Mouse (Mus musculus) hindbrain, embryonic 14.5 days (tissue): ENCODE results near the gene Syn3. TPM values are rescaled to one million over a fixed set of nuclear protein-coding genes. Genes with fewer than 3 reads are reported as not detected.

Source experiments
- ATAC-seq: fragments of 200-750 bp; cut with Nextera tagmentation; 2 replicates; pipeline ENCODE4 v1.8.0; 2017; ENCODE audit warnings: moderate number of reproducible peaks, mild to moderate bottlenecking, moderate TSS enrichment, moderate library complexity; ENCODE audit not compliant: low FRiP score
- DNase-seq: peaks from one replicate; pipeline ENCODE4 v3.0.0-alpha.2; 2015; ENCODE audit warnings: low spot score
- H3K27ac ChIP-seq: fragments of 300-500 bp; sonication (generic); 2 replicates; pipeline ENCODE4 v1.5.1; 2014; ENCODE audit warnings: mild to moderate bottlenecking, moderate library complexity
- H3K27me3 ChIP-seq: fragments of 300-500 bp; sonication (generic); 2 replicates; pipeline ENCODE4 v1.6.1; 2014; ENCODE audit warnings: mild to moderate bottlenecking, low read length, mixed read lengths; ENCODE audit not compliant: control insufficient read depth, insufficient read depth
- H3K36me3 ChIP-seq: fragments of 300-500 bp; sonication (generic); replicated peaks from 2 replicates; pipeline ENCODE4 v1.6.1; 2014; ENCODE audit not compliant: control insufficient read depth, insufficient read depth
- H3K4me1 ChIP-seq: fragments of 300-500 bp; sonication (generic); replicated peaks from 2 replicates; pipeline ENCODE4 v1.6.1; 2014; ENCODE audit warnings: antibody characterized with exemption, low read length, mixed read lengths; ENCODE audit not compliant: control insufficient read depth, insufficient read depth
- H3K4me2 ChIP-seq: fragments of 300-500 bp; sonication (generic); replicated peaks from 2 replicates; pipeline ENCODE4 v1.6.1; 2014; ENCODE audit warnings: mild to moderate bottlenecking, moderate library complexity
- H3K4me3 ChIP-seq: fragments of 300-500 bp; sonication (generic); replicated peaks from 2 replicates; pipeline ENCODE4 v1.5.1; 2014; ENCODE audit warnings: mild to moderate bottlenecking, low read length
- H3K9ac ChIP-seq: fragments of 300-500 bp; sonication (generic); 2 replicates; pipeline ENCODE4 v1.6.1; 2014
- H3K9me3 ChIP-seq: fragments of 300-500 bp; sonication (generic); 2 replicates; pipeline ENCODE4 v1.6.1; 2016; ENCODE audit warnings: low read length; ENCODE audit not compliant: control insufficient read depth
- WGBS: fragments of 180-500 bp; shearing (Covaris S2); extraction: QIAGEN DNeasy Blood & Tissue Kit; methylation state at CpG from one replicate; pipeline ENCODE4 v1.1.7; 2014; 5-methylcytosine and 5-hydroxymethylcytosine counted together
- polyA plus RNA-seq: library from polyadenylated mRNA; unstranded; fragments of >200 nt; fragmentation: Nextera tagmentation; extraction: Ambion mirVana; gene quantifications from 2 replicates; pipeline ENCODE4 v1.2.1, GENCODE M21; 2014

Syn3 gene
- polyA plus RNA-seq, 1 experiment from 2014 or later: 33.6 TPM

- ATAC-seq: no peak
- WGBS: 8% methylated on average over 6 of the region's 6 CpGs
Measured at GRCm38 (mm10) chr10:86022474-86022816, 476.3 kb downstream of the Syn3 start.

DNA sequence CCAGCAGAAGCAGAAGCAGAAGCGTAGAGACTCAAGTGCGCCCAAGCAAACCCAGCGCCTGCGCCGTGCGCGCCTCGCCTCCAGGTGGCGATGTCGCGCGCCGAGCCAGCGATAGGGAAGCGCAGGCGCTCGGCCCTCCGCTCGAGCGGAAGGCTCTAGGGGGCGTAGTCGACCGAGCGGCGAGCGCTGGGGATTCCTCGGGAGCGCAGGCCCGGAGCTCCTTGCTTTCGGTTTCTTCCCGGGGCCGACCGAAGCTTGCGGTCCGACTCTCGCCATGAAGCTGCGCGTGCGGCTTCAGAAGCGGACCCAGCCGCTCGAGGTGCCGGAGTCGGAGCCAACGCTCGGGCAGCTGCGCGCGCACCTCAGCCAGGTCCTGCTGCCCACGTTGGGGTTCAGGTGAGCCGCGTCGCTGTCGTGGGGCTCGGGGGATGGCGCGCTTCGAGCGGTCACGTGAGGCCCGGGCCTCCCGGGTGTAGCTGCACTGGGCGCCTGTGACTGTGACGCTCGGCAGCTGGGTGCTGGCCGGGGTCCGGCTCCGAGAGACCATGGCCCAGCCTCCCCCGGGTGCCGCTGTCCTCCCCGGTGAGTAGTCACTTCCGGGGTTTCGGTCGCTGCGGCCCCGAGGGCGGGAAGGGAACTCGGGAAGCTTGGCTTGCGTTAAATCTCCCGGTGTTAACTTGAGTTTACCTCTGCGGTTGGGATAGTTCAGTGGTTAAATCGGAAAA, 476.8 kb downstream of the Syn3 start, which contains the start of gene Fbxo7:
Fbxo7 (plus strand) TSS at position 224 of the 725 bp plus-strand sequence.
- Histone ChIP-seq H3K4me1 (peaks cover 9% of the 10 kb centered on the region; the same call in 1 of the 2 replicates), H3K4me3 (peak within 1 kb of the TSS; percentile 77), H3K36me3 (0 out of 2 replicates have a peak, but pooled peaks cover 3% of the 10 kb centered on the region), H3K4me2 (peak within 1 kb of the TSS; percentile 65), H3K27me3 (no peaks in the 10 kb centered on the region), H3K27ac (peak within 1 kb of the TSS; percentile 78), H3K9me3 (no peaks in the 10 kb centered on the region), H3K9ac (peak within 1 kb of the TSS; percentile 73)
- peak; percentile 96 for DNase-seq
- peak; percentile 97 for ATAC-seq
- under 1% methylated on average over 82 of the region's 82 CpGs for WGBS

More at GRCm38 (mm10) chr10:86022474-86022816, 476.3 kb downstream of the Syn3 start:
- peaks cover 9% of the 10 kb centered on the region; the same call in 1 of the 2 replicates for H3K4me1 ChIP-seq
- H3K27me3 ChIP-seq: no peaks in the 10 kb centered on the region
- peak overlapping the region; percentile 78 for H3K27ac ChIP-seq
- 0 out of 2 replicates have a peak, but pooled peaks cover 3% of the 10 kb centered on the region for H3K36me3 ChIP-seq
- peak overlapping the region; percentile 73 for H3K9ac ChIP-seq
- peak overlapping the region; percentile 77 for H3K4me3 ChIP-seq
- DNase-seq: no peak
- H3K4me2 ChIP-seq: peak overlapping the region; percentile 65
- H3K9me3 ChIP-seq: no peaks in the 10 kb centered on the region

- Histone ChIP-seq H3K27me3 (no peaks in the 10 kb centered on the region), H3K4me3 (peak overlapping the region; percentile 77; the same call in 1 of the 2 replicates), H3K4me1 (peaks cover 9% of the 10 kb centered on the region; the same call in 1 of the 2 replicates), H3K27ac (peak overlapping the region; percentile 35; the same call in 1 of the 2 replicates), H3K9ac (peak overlapping the region; percentile 73; the same call in 1 of the 2 replicates), H3K36me3 (0 out of 2 replicates have a peak, but pooled peaks cover 3% of the 10 kb centered on the region), H3K4me2 (peak overlapping the region; percentile 65), H3K9me3 (no peaks in the 10 kb centered on the region)
- DNase-seq (no peak), ATAC-seq (no peak; the same call in 1 of the 2 replicates)
- 2% methylated on average over 3 of the region's 3 CpGs for WGBS
Measured at GRCm38 (mm10) chr10:86021408-86021748, 477.3 kb downstream of the Syn3 start.

GRCm38 (mm10) chr10:86018813-86019212, 479.9 kb downstream of the Syn3 start:
- H3K9ac ChIP-seq: no peak overlapping the region
- WGBS: 41% methylated on average over 5 of the region's 5 CpGs
- H3K9me3 ChIP-seq: no peaks in the 10 kb centered on the region
- no peaks in the 10 kb centered on the region for H3K27me3 ChIP-seq
- no peak overlapping the region for H3K27ac ChIP-seq
- ATAC-seq (no peak), DNase-seq (no peak)
- no peak overlapping the region for H3K4me2 ChIP-seq
- no peaks in the 10 kb centered on the region for H3K36me3 ChIP-seq
- H3K4me1 ChIP-seq: peaks cover 9% of the 10 kb centered on the region; the same call in 1 of the 2 replicates
- H3K4me3 ChIP-seq: no peak overlapping the region

DNA sequence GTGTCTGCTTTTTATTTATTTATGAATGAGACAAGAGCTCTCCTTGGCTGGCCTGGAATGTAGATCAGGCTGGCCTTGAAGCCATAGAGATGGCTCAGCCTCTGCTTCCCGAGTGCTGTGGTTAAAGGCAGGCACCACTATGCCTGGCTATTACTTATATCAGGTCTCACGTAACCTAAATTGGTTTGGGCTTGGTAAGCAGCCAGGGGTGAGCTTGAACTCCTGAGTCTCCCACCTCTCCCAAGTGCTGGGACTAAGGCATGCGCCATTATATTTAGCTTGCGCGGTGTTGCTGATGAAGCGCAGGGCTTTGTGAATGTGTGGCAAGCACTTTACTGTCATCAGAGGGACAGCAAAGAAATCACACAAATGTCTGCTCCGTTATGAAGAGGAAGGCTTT, 480.9 kb downstream of the Syn3 start:
- DNase-seq: no peak
- 95% methylated on average over 7 of the region's 7 CpGs for WGBS
- H3K4me2 ChIP-seq: no peak overlapping the region
- no peak for ATAC-seq
- H3K4me3 ChIP-seq: no peak overlapping the region
- H3K27me3 ChIP-seq: no peaks in the 10 kb centered on the region
- H3K36me3 ChIP-seq: no peaks in the 10 kb centered on the region
- no peaks in the 10 kb centered on the region for H3K9me3 ChIP-seq
- H3K27ac ChIP-seq: no peak overlapping the region
- no peak overlapping the region for H3K9ac ChIP-seq
- H3K4me1 ChIP-seq: peaks cover 9% of the 10 kb centered on the region; the same call in 1 of the 2 replicates

- no peak within 1 kb of the TSS for H3K4me3 ChIP-seq
- ATAC-seq (no peak), DNase-seq (no peak)
- no peak within 1 kb of the TSS for H3K9ac ChIP-seq
- no peaks in the 10 kb centered on the region for H3K9me3 ChIP-seq
- 97% methylated on average over 2 of the region's 2 CpGs for WGBS
- H3K27ac ChIP-seq: no peak within 1 kb of the TSS
- no peaks in the 10 kb centered on the region for H3K4me1 ChIP-seq
- no peaks in the 10 kb centered on the region for H3K36me3 ChIP-seq
- H3K27me3 ChIP-seq: no peaks in the 10 kb centered on the region
- H3K4me2 ChIP-seq: no peak within 1 kb of the TSS
Measured at GRCm38 (mm10) chr10:86011781-86012180, 486.9 kb downstream of the Syn3 start, which contains the start of gene Bpifc. TSS of gene Bpifc (minus strand) at chr10:86011895.

DNA sequence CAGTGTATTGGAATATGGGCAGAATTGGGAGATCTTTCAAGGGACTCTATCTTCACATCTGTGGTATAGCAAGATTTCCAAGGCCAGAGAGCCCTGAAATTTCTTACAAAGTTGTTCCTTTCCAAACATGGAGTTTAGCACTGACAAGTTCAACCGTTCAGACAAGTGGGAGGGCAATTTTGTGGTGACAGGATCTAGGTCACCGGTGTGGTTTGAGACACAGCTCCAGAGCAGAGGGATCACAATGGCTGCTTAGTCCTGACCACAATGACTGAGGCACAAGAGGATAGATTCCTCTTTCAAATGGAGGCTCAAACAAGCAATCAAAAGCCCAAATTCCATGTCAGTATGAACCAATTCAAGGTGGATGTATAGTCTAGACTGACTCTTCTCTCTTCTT, 487.5 kb downstream of the Syn3 start:
- Histone ChIP-seq H3K36me3 (no peaks in the 10 kb centered on the region), H3K4me3 (no peak overlapping the region), H3K4me1 (no peaks in the 10 kb centered on the region), H3K9ac (no peak overlapping the region), H3K4me2 (no peak overlapping the region), H3K9me3 (no peaks in the 10 kb centered on the region), H3K27ac (no peak overlapping the region), H3K27me3 (no peaks in the 10 kb centered on the region)
- no peak for DNase-seq
- ATAC-seq: no peak
- WGBS: 88% methylated on average over 2 of the region's 2 CpGs

DNA sequence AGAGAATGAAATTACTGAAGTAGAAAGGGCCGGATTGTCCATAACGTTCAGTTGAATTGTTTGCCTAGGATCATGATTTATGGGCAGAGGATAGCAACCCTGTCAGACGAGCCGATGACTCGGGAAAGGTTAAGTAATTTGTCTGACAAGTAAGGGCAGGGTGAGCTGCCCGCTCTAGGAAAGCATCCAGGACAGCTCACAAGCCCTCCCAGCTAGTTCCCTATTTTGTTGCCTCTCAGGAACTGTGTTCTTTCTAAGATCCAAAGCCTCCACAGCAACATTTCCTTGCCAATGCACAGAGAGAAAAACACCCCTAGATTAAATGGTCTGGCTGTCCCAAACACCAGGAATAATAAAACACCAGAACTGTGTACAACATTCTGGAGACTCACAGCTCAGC, 488.1 kb downstream of the Syn3 start:
- 55% methylated on average over 6 of the region's 6 CpGs for WGBS
- Histone ChIP-seq H3K4me1 (no peaks in the 10 kb centered on the region), H3K4me2 (no peak overlapping the region), H3K27ac (no peak overlapping the region), H3K9me3 (no peaks in the 10 kb centered on the region), H3K36me3 (no peaks in the 10 kb centered on the region), H3K4me3 (no peak overlapping the region), H3K9ac (no peak overlapping the region), H3K27me3 (no peaks in the 10 kb centered on the region)
- ATAC-seq (no peak), DNase-seq (no peak)

DNA sequence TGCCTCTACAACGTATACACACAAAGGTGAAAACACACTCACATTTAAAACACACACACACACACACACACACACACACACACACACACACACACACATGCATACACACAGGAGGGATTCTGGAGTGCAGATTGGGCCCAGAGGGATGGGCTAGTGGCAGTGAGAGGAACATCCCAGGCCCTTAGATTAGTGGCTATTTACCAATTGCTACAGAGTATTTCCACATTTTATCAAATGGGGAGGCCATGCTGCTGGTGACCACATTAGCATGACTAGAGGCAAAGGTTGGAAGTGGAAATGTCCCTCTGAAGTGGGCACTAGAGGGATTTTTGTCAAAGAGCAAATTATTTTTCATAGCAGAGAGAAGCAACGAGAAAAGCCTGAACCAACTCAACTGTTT, 489.0 kb downstream of the Syn3 start:
- H3K9ac ChIP-seq: no peak overlapping the region
- H3K27ac ChIP-seq: no peak overlapping the region
- 89% methylated on average over 2 of the region's 2 CpGs for WGBS
- no peaks in the 10 kb centered on the region for H3K9me3 ChIP-seq
- H3K36me3 ChIP-seq: no peaks in the 10 kb centered on the region
- DNase-seq: no peak
- no peak overlapping the region for H3K4me2 ChIP-seq
- H3K4me3 ChIP-seq: no peak overlapping the region
- H3K27me3 ChIP-seq: no peaks in the 10 kb centered on the region
- ATAC-seq: no peak
- no peaks in the 10 kb centered on the region for H3K4me1 ChIP-seq
